Mouse (Mus musculus): Measurements from ENCODE around the gene M6pr.
"Not testable (repeated sequence)": the region's sequence is repeated elsewhere in the genome, so short reads cannot be mapped to it uniquely, and the experiment has no call there.

M6pr gene

GRCm38 (mm10) chr6:122343719-122344118 lies 35.2 kb downstream of the M6pr start:
- no peak for DNase-seq

- DNase-seq: peak; percentile 21 to 43
Observed at GRCm38 (mm10) chr6:122344386-122345116, 36.0 kb downstream of the M6pr start.

- DNase-seq: no peak
Observed at GRCm38 (mm10) chr6:122345731-122346130, 37.2 kb downstream of the M6pr start.

GRCm38 (mm10) chr6:122346399-122346798 lies 37.9 kb downstream of the M6pr start:
- DNase-seq: no peak

- not testable (repeated sequence) for DNase-seq
Observed at GRCm38 (mm10) chr6:122347326-122347725, 38.8 kb downstream of the M6pr start.

- no peak for DNase-seq
Observed at GRCm38 (mm10) chr6:122355909-122356308, 47.4 kb downstream of the M6pr start.

GRCm38 (mm10) chr6:122357089-122357488 lies 48.6 kb downstream of the M6pr start:
- DNase-seq: no peak

GRCm38 (mm10) chr6:122365706-122366105 lies 57.2 kb downstream of the M6pr start:
- no peak for DNase-seq

- no peak for DNase-seq
Observed at GRCm38 (mm10) chr6:122366287-122366686, 57.8 kb downstream of the M6pr start.

- DNase-seq: no peak
Observed at GRCm38 (mm10) chr6:122366976-122367375, 58.5 kb downstream of the M6pr start.
